Mouse (Mus musculus) heart, embryonic 15.5 days (tissue): ENCODE measurements around the gene Tmem199. TPM values are rescaled to one million over a fixed set of nuclear protein-coding genes. Genes with fewer than 3 reads are reported as not detected.

Experiments
- ATAC-seq: fragments of 200-750 bp; cut with Nextera tagmentation; replicated peaks from 2 replicates; pipeline ENCODE4 v1.8.0; 2017; ENCODE audit warnings: low read depth, moderate TSS enrichment; ENCODE audit not compliant: insufficient number of reproducible peaks, insufficient read depth, low FRiP score
- H3K27ac ChIP-seq: fragments of 300-500 bp; sonication (generic); 2 replicates; pipeline ENCODE4 v1.5.1; 2015; ENCODE audit warnings: mild to moderate bottlenecking, inconsistent platforms
- H3K27me3 ChIP-seq: fragments of 300-500 bp; sonication (generic); 2 replicates; pipeline ENCODE4 v1.6.1; 2015; ENCODE audit warnings: inconsistent platforms
- H3K36me3 ChIP-seq: fragments of 300-500 bp; sonication (generic); 2 replicates; pipeline ENCODE4 v1.6.1; 2015; ENCODE audit warnings: mild to moderate bottlenecking, inconsistent platforms
- H3K4me1 ChIP-seq: fragments of 300-500 bp; sonication (generic); replicated peaks from 2 replicates; pipeline ENCODE4 v1.6.1; 2015; ENCODE audit warnings: inconsistent platforms
- H3K4me2 ChIP-seq: fragments of 300-500 bp; sonication (generic); 2 replicates; pipeline ENCODE4 v1.6.1; 2015; ENCODE audit warnings: inconsistent platforms, mild to moderate bottlenecking, moderate library complexity
- H3K4me3 ChIP-seq: fragments of 300-500 bp; sonication (generic); 2 replicates; pipeline ENCODE4 v1.5.1; 2015; ENCODE audit warnings: mild to moderate bottlenecking, inconsistent platforms
- H3K9ac ChIP-seq: fragments of 300-500 bp; sonication (generic); 2 replicates; pipeline ENCODE4 v1.6.1; 2015; ENCODE audit warnings: mild to moderate bottlenecking, inconsistent platforms
- H3K9me3 ChIP-seq: fragments of 300-500 bp; sonication (generic); replicated peaks from 2 replicates; pipeline ENCODE4 v1.6.1; 2016; ENCODE audit warnings: inconsistent platforms
- WGBS: fragments of 180-500 bp; shearing (Covaris S2); methylation state at CpG from one replicate; pipeline ENCODE4 v1.1.7; 2015; ENCODE audit warnings: mixed read lengths; 5-methylcytosine and 5-hydroxymethylcytosine counted together
- polyA plus RNA-seq: library from polyadenylated mRNA; unstranded; fragments of >200 nt; fragmentation: Nextera tagmentation; extraction: Ambion mirVana; gene quantifications from 2 replicates; pipeline ENCODE4 v1.2.1, GENCODE M21; 2015

Tmem199 gene
- polyA plus RNA-seq, 1 experiment from 2014 or later = 36.3 TPM

- Histone ChIP-seq H3K27me3 (peaks cover 62% of the 10 kb centered on the region), H3K9ac (no peak overlapping the region), H3K36me3 (0 out of 2 replicates have a peak, but pooled peaks cover 2% of the 10 kb centered on the region), H3K4me2 (no peak overlapping the region), H3K4me3 (no peak overlapping the region), H3K4me1 (peaks cover 14% of the 10 kb centered on the region), H3K27ac (no peak overlapping the region), H3K9me3 (no peaks in the 10 kb centered on the region)
- no peak for ATAC-seq
- WGBS = 66% methylated on average over 9 of the region's 9 CpGs
Observed at GRCm38 (mm10) chr11:78500623-78501202, 11.3 kb downstream of the Tmem199 start.

GRCm38 (mm10) chr11:78499543-78499942 is 12.4 kb downstream of the Tmem199 start:
- no peaks in the 10 kb centered on the region for H3K36me3 ChIP-seq
- no peak overlapping the region for H3K4me2 ChIP-seq
- H3K9ac ChIP-seq = no peak overlapping the region
- ATAC-seq = no peak
- peaks cover 14% of the 10 kb centered on the region for H3K4me1 ChIP-seq
- H3K27ac ChIP-seq = no peak overlapping the region
- H3K27me3 ChIP-seq = peaks cover 74% of the 10 kb centered on the region
- no peaks in the 10 kb centered on the region for H3K9me3 ChIP-seq
- 41% methylated on average over 16 of the region's 16 CpGs for WGBS
- H3K4me3 ChIP-seq = no peak overlapping the region

- H3K4me1 ChIP-seq = peaks cover 14% of the 10 kb centered on the region
- H3K36me3 ChIP-seq = no peaks in the 10 kb centered on the region
- H3K9ac ChIP-seq = no peak within 1 kb of the TSS
- no peak within 1 kb of the TSS for H3K27ac ChIP-seq
- WGBS = 53% methylated on average over 7 of the region's 7 CpGs
- no peak for ATAC-seq
- peaks cover 79% of the 10 kb centered on the region for H3K27me3 ChIP-seq
- H3K4me3 ChIP-seq = peak within 1 kb of the TSS; percentile 52
- H3K4me2 ChIP-seq = peak within 1 kb of the TSS; percentile 83
- H3K9me3 ChIP-seq = no peaks in the 10 kb centered on the region
Observed at GRCm38 (mm10) chr11:78499004-78499403, 13.0 kb downstream of the Tmem199 start, which contains the start of gene Vtn. TSS of gene Vtn (plus strand) at chr11:78499091.

DNA sequence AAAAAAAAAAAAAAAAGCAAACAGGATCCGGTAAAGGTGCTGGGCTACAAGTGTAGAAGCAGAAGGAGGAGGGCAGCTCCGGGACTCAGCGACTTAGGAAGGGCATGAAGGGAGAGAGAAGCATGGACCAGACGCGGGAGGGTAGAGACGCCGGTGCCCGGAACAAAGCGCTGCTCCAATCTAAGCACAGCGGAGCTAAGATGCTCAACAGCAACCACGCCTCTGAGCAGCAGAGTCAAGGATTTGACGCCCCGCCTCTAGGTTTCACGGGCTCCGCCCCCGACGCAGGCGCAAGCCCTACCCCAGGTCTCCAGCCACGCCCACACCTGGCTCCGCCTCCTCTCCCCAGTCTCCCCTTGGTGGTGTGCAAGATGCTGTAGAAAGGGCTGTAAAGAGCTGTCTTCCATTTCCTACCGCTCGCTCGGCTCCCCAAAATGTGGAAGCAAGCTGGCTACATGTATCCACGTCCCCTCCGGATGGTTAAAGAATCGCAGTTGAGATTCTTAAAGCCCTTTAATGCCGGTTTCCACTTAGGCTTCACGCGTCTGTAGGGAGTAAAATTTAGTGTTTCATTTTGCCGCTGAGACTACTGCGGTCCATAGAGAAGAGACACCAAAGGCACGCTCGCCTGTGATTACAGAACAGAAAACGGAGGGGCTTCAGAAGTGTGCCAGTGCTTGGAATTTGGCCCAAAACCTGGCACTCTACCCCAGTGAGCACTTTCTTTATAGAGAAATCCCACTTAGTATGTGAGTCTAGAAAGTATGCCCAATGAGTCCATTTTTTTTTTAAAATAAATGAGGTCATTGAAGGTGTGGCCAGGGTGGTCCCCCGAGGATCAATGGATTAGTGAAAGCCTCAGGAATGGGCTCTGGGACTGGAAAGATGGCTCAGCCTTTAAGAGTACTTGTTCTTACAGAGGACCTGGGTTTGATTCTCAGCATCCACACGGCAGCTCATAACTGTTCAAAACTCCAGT is 14.1 kb downstream of the Tmem199 start, which contains the start of gene Sarm1:
Gene Sarm1, minus strand, starts transcription at position 211 of the 979 bp plus-strand sequence.
- H3K36me3 ChIP-seq = no peaks in the 10 kb centered on the region
- H3K27ac ChIP-seq = no peak within 1 kb of the TSS
- H3K27me3 ChIP-seq = peaks cover 81% of the 10 kb centered on the region
- no peak within 1 kb of the TSS for H3K9ac ChIP-seq
- peak; percentile 93 for ATAC-seq
- peak within 1 kb of the TSS; percentile 52 for H3K4me3 ChIP-seq
- peak within 1 kb of the TSS; percentile 83 for H3K4me2 ChIP-seq
- H3K9me3 ChIP-seq = no peaks in the 10 kb centered on the region
- peaks cover 14% of the 10 kb centered on the region for H3K4me1 ChIP-seq
- WGBS = 6% methylated on average over 36 of the region's 36 CpGs

GRCm38 (mm10) chr11:78497071-78497541 is 14.9 kb downstream of the Tmem199 start:
- peak; percentile 16; the same call in 1 of the 2 replicates for ATAC-seq
- Histone ChIP-seq H3K27me3 (peaks cover 85% of the 10 kb centered on the region), H3K9ac (no peak overlapping the region)

DNA sequence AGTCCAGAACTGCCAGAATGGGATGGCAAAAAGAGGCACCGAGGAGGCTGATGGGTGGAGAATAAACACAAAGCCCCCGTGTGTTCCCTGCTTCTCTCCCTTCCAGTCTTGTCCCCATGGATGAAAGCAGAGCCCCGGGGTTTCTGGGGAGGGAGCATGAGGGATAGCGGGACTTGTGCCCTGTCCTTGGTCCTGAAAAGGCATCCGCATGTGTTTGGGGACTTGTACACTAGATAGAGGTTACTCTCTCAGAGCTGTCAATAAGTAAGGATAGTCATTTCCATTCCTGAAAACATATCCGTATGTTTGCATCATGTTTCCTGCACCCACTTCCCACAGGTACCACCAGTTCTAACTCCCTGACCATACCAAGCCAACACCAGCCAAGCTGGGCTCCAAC is 16.1 kb downstream of the Tmem199 start:
- H3K4me2 ChIP-seq = no peak overlapping the region
- no peak for ATAC-seq
- H3K9me3 ChIP-seq = no peaks in the 10 kb centered on the region
- peaks cover 86% of the 10 kb centered on the region for H3K27me3 ChIP-seq
- no peak overlapping the region for H3K27ac ChIP-seq
- peaks cover 15% of the 10 kb centered on the region for H3K4me1 ChIP-seq
- no peak overlapping the region for H3K4me3 ChIP-seq
- H3K36me3 ChIP-seq = no peaks in the 10 kb centered on the region
- WGBS = 4% methylated on average over 6 of the region's 6 CpGs
- no peak overlapping the region for H3K9ac ChIP-seq

More at GRCm38 (mm10) chr11:78497071-78497541, 14.9 kb downstream of the Tmem199 start:
- peak overlapping the region; percentile 52 for H3K4me3 ChIP-seq
- H3K4me2 ChIP-seq = peak overlapping the region; percentile 83
- H3K27ac ChIP-seq = no peak overlapping the region
- WGBS = under 1% methylated on average over 44 of the region's 44 CpGs
- H3K36me3 ChIP-seq = no peaks in the 10 kb centered on the region
- no peaks in the 10 kb centered on the region for H3K9me3 ChIP-seq
- H3K4me1 ChIP-seq = peaks cover 14% of the 10 kb centered on the region

DNA sequence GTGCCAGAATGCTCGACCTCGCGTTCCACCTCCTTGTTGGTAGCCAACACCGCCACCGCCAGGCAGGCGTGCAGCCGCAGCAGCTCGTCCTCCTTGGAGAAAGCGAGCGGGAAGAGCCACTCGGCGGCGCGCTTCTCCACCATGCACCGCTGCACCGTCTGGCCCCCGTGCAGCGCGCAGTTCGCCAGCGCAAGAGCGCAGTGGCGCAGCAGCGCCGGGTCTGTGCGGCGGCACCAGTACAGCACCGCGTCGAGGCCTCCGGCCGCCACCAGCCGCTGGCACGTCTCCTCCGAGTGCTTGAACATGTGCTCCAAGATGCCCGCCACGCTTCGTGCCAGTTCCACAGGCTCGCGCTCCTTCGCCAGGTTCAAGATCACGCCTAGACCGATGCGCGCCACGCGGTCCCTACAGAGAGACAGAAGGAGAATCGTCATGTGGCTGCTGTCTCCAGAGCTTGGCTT is 21.2 kb downstream of the Tmem199 start:
- 8% methylated on average over 48 of the region's 48 CpGs for WGBS
- H3K9ac ChIP-seq = no peak overlapping the region

GRCm38 (mm10) chr11:78488168-78488567 is 23.8 kb downstream of the Tmem199 start:
- no peak for ATAC-seq
- H3K4me3 ChIP-seq = no peak overlapping the region
- no peak overlapping the region for H3K27ac ChIP-seq
- no peak overlapping the region for H3K4me2 ChIP-seq
- H3K36me3 ChIP-seq = no peaks in the 10 kb centered on the region
- H3K9ac ChIP-seq = no peak overlapping the region
- no peaks in the 10 kb centered on the region for H3K9me3 ChIP-seq
- WGBS = 3% methylated on average over 8 of the region's 8 CpGs
- H3K4me1 ChIP-seq = peaks cover 6% of the 10 kb centered on the region
- peaks cover 88% of the 10 kb centered on the region for H3K27me3 ChIP-seq

More for the DNA sequence above, 21.2 kb downstream of the Tmem199 start:
- no peak for ATAC-seq
- Histone ChIP-seq H3K36me3 (no peaks in the 10 kb centered on the region), H3K4me1 (peaks cover 6% of the 10 kb centered on the region), H3K4me2 (peak overlapping the region; percentile 55), H3K4me3 (peak overlapping the region; percentile 29), H3K27me3 (peaks cover 86% of the 10 kb centered on the region), H3K27ac (no peak overlapping the region), H3K9me3 (no peaks in the 10 kb centered on the region)

GRCm38 (mm10) chr11:78483639-78484038 is 28.3 kb downstream of the Tmem199 start:
- no peaks in the 10 kb centered on the region for H3K9me3 ChIP-seq

GRCm38 (mm10) chr11:78475289-78475688 is 36.7 kb downstream of the Tmem199 start:
- Histone ChIP-seq H3K4me2 (no peak overlapping the region), H3K27me3 (no peaks in the 10 kb centered on the region), H3K27ac (no peak overlapping the region), H3K36me3 (no peaks in the 10 kb centered on the region), H3K4me3 (no peak overlapping the region), H3K9ac (no peak overlapping the region), H3K9me3 (no peaks in the 10 kb centered on the region), H3K4me1 (no peaks in the 10 kb centered on the region)
- no peak for ATAC-seq
- WGBS = 64% methylated on average over 3 of the region's 3 CpGs

More at GRCm38 (mm10) chr11:78483639-78484038, 28.3 kb downstream of the Tmem199 start:
- H3K36me3 ChIP-seq = no peaks in the 10 kb centered on the region
- H3K27me3 ChIP-seq = peaks cover 69% of the 10 kb centered on the region
- 42% methylated on average over 7 of the region's 7 CpGs for WGBS
- H3K4me2 ChIP-seq = no peak overlapping the region
- H3K9ac ChIP-seq = no peak overlapping the region
- no peak overlapping the region for H3K4me3 ChIP-seq
- ATAC-seq = no peak
- no peak overlapping the region for H3K27ac ChIP-seq
- H3K4me1 ChIP-seq = no peaks in the 10 kb centered on the region
